In genomic region chr6:87671353-87671752, GRCm38 (mm10) we compare ENCODE assay signal across 9 mouse cellular contexts. TPM values are rescaled to one million over a fixed set of nuclear protein-coding genes. Genes with fewer than 3 reads are reported as not detected.
DNase-seq lines count a peak whose midpoint lies in the region; ATAC-seq and TF ChIP-seq lines count a peak whose summit lies in the region.
"Had no signal": no experiment of that assay in that cellular context is flagged by ENCODE, and none has a peak within 500 bp of the region (broad histone marks: within the 10 kb centered on the region; RNA-seq: fewer than 3 reads in every experiment).

No protein-coding gene starts in this region.

- H3K4me2 ChIP-seq in limb, embryonic 13.5 days (replicated peaks): peak overlapping the region; percentile 93
- peak overlapping the region; percentile 82 for H3K4me2 ChIP-seq in stomach, embryonic 15.5 days

- no peaks in the 10 kb centered on the region for H3K9me3 ChIP-seq in erythroblast, embryonic 14.5 days (ENCODE audit: control insufficient read depth, low read length)
- no peaks in the 10 kb centered on the region for H3K9me3 ChIP-seq in limb, embryonic 13.5 days
- H3K9me3 ChIP-seq in stomach, embryonic 15.5 days: no peaks in the 10 kb centered on the region

- H3K27ac ChIP-seq in testis, adult 2 months (ENCODE audit: control insufficient read depth, insufficient read depth, low read depth, low read length): peak overlapping the region; percentile 72
- peak overlapping the region; percentile 65 for H3K27ac ChIP-seq in limb, embryonic 13.5 days
- H3K27ac ChIP-seq in stomach, embryonic 15.5 days: peak overlapping the region; percentile 85; the same call in 1 of the 2 replicates

- 7% methylated on average over 8 of the region's 8 CpGs for WGBS in limb, embryonic 13.5 days
- WGBS in stomach, embryonic 15.5 days: 2% methylated on average over 8 of the region's 8 CpGs

- DNase-seq in testis, postnatal 14 days (ENCODE audit: low spot score): no peak
- no peak for DNase-seq in ovary, postnatal 14 days (ENCODE audit: low spot score)

- H3K4me3 ChIP-seq in erythroblast, embryonic 14.5 days (replicated peaks): peak overlapping the region; percentile 86
- peak overlapping the region; percentile 92 for H3K4me3 ChIP-seq in testis, adult 2 months (ENCODE audit: control insufficient read depth, low read depth, low read length)
- H3K4me3 ChIP-seq in limb, embryonic 13.5 days: peak overlapping the region; percentile 89
- peak overlapping the region; percentile 74 for H3K4me3 ChIP-seq in stomach, embryonic 15.5 days (replicated peaks)

- peaks cover 85% of the 10 kb centered on the region for H3K4me1 ChIP-seq in erythroblast, embryonic 14.5 days (ENCODE audit: control insufficient read depth)
- H3K4me1 ChIP-seq in testis, adult 2 months (ENCODE audit: control insufficient read depth, insufficient read depth, low read length): peaks cover 3% of the 10 kb centered on the region; the same call in 1 of the 2 replicates
- H3K4me1 ChIP-seq in limb, embryonic 13.5 days: peaks cover 15% of the 10 kb centered on the region
- H3K4me1 ChIP-seq in stomach, embryonic 15.5 days: peaks cover 2% of the 10 kb centered on the region; the same call in 1 of the 2 replicates

- ATAC-seq in erythroblast, adult 5-6 weeks (replicated peaks; ENCODE audit: low FRiP score, poor library complexity, severe bottlenecking): no peak
- no peak for ATAC-seq in limb, embryonic 13.5 days (ENCODE audit: low FRiP score, low read depth)
- ATAC-seq in stomach, embryonic 15.5 days (ENCODE audit: insufficient read depth, low FRiP score, low read depth): no peak
- ATAC-seq in megakaryocyte-erythroid progenitor cell, adult 5-6 weeks (replicated peaks; ENCODE audit: low FRiP score, low TSS enrichment, poor library complexity, severe bottlenecking): no peak

- H3K9ac ChIP-seq in limb, embryonic 13.5 days: peak overlapping the region; percentile 80
- peak overlapping the region; percentile 49 for H3K9ac ChIP-seq in stomach, embryonic 15.5 days

- TF ChIP-seq POLR2A in testis, adult 2 months (IDR thresholded peaks at IDR 0.05; ENCODE audit: control insufficient read depth, low read depth, low read length): no peak

- H3K27me3 ChIP-seq in erythroblast, embryonic 14.5 days (ENCODE audit: control insufficient read depth): no peaks in the 10 kb centered on the region
- H3K27me3 ChIP-seq in testis, adult 2 months (ENCODE audit: control insufficient read depth, insufficient read depth, low read length): no peaks in the 10 kb centered on the region
- no peaks in the 10 kb centered on the region for H3K27me3 ChIP-seq in limb, embryonic 13.5 days
- no peaks in the 10 kb centered on the region for H3K27me3 ChIP-seq in stomach, embryonic 15.5 days (replicated peaks)

- no peak for TF ChIP-seq CTCF in testis, adult 2 months (IDR thresholded peaks at IDR 0.05; ENCODE audit: control insufficient read depth, insufficient read depth, insufficient replicate concordance, low read depth, low read length)

- peaks cover 19% of the 10 kb centered on the region for H3K36me3 ChIP-seq in erythroblast, embryonic 14.5 days (ENCODE audit: control insufficient read depth)
- no peaks in the 10 kb centered on the region for H3K36me3 ChIP-seq in testis, adult 2 months (ENCODE audit: control insufficient read depth, insufficient read depth, low read length)
- H3K36me3 ChIP-seq in limb, embryonic 13.5 days: no peaks in the 10 kb centered on the region; the same call in 1 of the 2 replicates
- no peaks in the 10 kb centered on the region for H3K36me3 ChIP-seq in stomach, embryonic 15.5 days

RNA-seq across cellular contexts. Expression of gene Aplf, which starts 0.6 kb away (rescaled TPM):
- 1.7 TPM in 2 replicates for polyA plus RNA-seq in erythroblast, embryonic 14.5 days (2012)
- 37.8 and 43.4 TPM in 2 replicates for total RNA-seq in erythroblast, adult 5-6 weeks (2015; ENCODE audit: low replicate concordance)
- 71.8 and 86.0 TPM in 2 replicates for total RNA-seq in erythroblast, adult 5-6 weeks (2017; ENCODE audit: low replicate concordance)
- 3.3 and 3.8 TPM in 2 replicates for polyA plus RNA-seq in testis, adult 2 months (2012; rRNA removed)
- 13.4 and 15.4 TPM in 2 replicates for polyA plus RNA-seq in limb, embryonic 13.5 days (2015; fragmentation: Nextera tagmentation; extraction: Ambion mirVana)
- polyA plus RNA-seq in stomach, embryonic 15.5 days (2015; fragmentation: Nextera tagmentation; extraction: Ambion mirVana): 15.6 and 16.7 TPM in 2 replicates
- 33.8 and 34.2 TPM in 2 replicates for total RNA-seq in megakaryocyte-erythroid progenitor cell, adult 5-6 weeks (2014; fragmentation: Nextera tagmentation)
- total RNA-seq in megakaryocyte-erythroid progenitor cell, adult 5-6 weeks (2017): 44.0 and 61.1 TPM in 2 replicates

RNA-seq across cellular contexts. Expression of gene Efcc1, which starts 59.3 kb away (rescaled TPM):
- not detected in 2 replicates for polyA plus RNA-seq in erythroblast, embryonic 14.5 days (2012)
- total RNA-seq in erythroblast, adult 5-6 weeks (2015; ENCODE audit: low replicate concordance): not detected in 2 replicates
- total RNA-seq in erythroblast, adult 5-6 weeks (2017; ENCODE audit: low replicate concordance): not detected in 2 replicates
- polyA plus RNA-seq in testis, adult 2 months (2012; rRNA removed): 0.68 and 0.85 TPM in 2 replicates
- polyA plus RNA-seq in limb, embryonic 13.5 days (2015; fragmentation: Nextera tagmentation; extraction: Ambion mirVana): 0.32 and 0.62 TPM in 2 replicates
- 1.5 and 1.8 TPM in 2 replicates for polyA plus RNA-seq in stomach, embryonic 15.5 days (2015; fragmentation: Nextera tagmentation; extraction: Ambion mirVana)
- total RNA-seq in megakaryocyte-erythroid progenitor cell, adult 5-6 weeks (2014; fragmentation: Nextera tagmentation): 0.48 and 0.77 TPM in 2 replicates
- total RNA-seq in megakaryocyte-erythroid progenitor cell, adult 5-6 weeks (2017): 0.72 and 1.2 TPM in 2 replicates
- total RNA-seq: neutrophil, adult 5-6 weeks had no signal
